Mouse (Mus musculus) layer of hippocampus, postnatal 36 days (tissue): Measurements from ENCODE around the gene Insrr. TPM values are rescaled to one million over a fixed set of nuclear protein-coding genes. Genes with fewer than 3 reads are reported as not detected.
"Not testable (repeated sequence)": the region's sequence is repeated elsewhere in the genome, so short reads cannot be mapped to it uniquely, and the experiment has no call there.

ENCODE experiments used
- DNase-seq, 2 experiments: peaks; one replicate each; pipeline ENCODE4 v3.0.0; 2022
- total RNA-seq, 2 experiments: library from RNA; stranded (reverse); gene quantifications; 2 replicates each; pipeline ENCODE4 v1.2.3; 2021

Insrr gene
- total RNA-seq, 2 experiments from 2014 or later: 0.15 TPM

GRCm38 (mm10) chr3:87779086-87779485, 17.7 kb upstream of the Insrr start:
- no peak for DNase-seq

GRCm38 (mm10) chr3:87783282-87784023, 13.3 kb upstream of the Insrr start:
- no peak for DNase-seq

GRCm38 (mm10) chr3:87785156-87785555, 11.6 kb upstream of the Insrr start:
- no peak for DNase-seq

- DNase-seq: no peak
These were observed 11.0 kb upstream of the Insrr start for GRCm38 (mm10) chr3:87785626-87786214.

- DNase-seq: no peak
These were observed 7.5 kb upstream of the Insrr start for GRCm38 (mm10) chr3:87789248-87789647.

GRCm38 (mm10) chr3:87789768-87790167, 7.0 kb upstream of the Insrr start:
- DNase-seq: no peak

- DNase-seq: no peak
These were observed 1.8 kb upstream of the Insrr start, which contains the start of gene Ntrk1 for GRCm38 (mm10) chr3:87794922-87795325. Ntrk1 (minus strand) TSS chr3:87795162.

GRCm38 (mm10) chr3:87795336-87796277, 1.1 kb upstream of the Insrr start:
- peak; percentile 27 to 34 for DNase-seq

GRCm38 (mm10) chr3:87801681-87802080, 4.9 kb downstream of the Insrr start:
- DNase-seq: no peak

GRCm38 (mm10) chr3:87804038-87804677, 7.4 kb downstream of the Insrr start:
- DNase-seq: no peak

- DNase-seq: no peak
These were observed 12.7 kb downstream of the Insrr start for GRCm38 (mm10) chr3:87809322-87809962.

- no peak for DNase-seq
These were observed 14.5 kb downstream of the Insrr start for GRCm38 (mm10) chr3:87811297-87811696.

- no peak for DNase-seq
These were observed 15.7 kb downstream of the Insrr start for GRCm38 (mm10) chr3:87812413-87812812.

GRCm38 (mm10) chr3:87812873-87813272, 16.1 kb downstream of the Insrr start:
- no peak for DNase-seq

GRCm38 (mm10) chr3:87816166-87816565, 19.4 kb downstream of the Insrr start:
- no peak for DNase-seq

GRCm38 (mm10) chr3:87816646-87817093, 19.9 kb downstream of the Insrr start:
- peak; percentile 51 to 56 for DNase-seq

- no peak for DNase-seq
These were observed 21.5 kb downstream of the Insrr start for GRCm38 (mm10) chr3:87818226-87818625.

GRCm38 (mm10) chr3:87824206-87824605, 27.5 kb downstream of the Insrr start, which contains the start of gene Pear1:
Pear1 (minus strand) TSS chr3:87824306.
- DNase-seq: not testable (repeated sequence)

- DNase-seq: no peak
These were observed 31.7 kb downstream of the Insrr start for GRCm38 (mm10) chr3:87828435-87828834.

GRCm38 (mm10) chr3:87829025-87829424, 32.3 kb downstream of the Insrr start:
- no peak for DNase-seq

GRCm38 (mm10) chr3:87832109-87832859, 35.5 kb downstream of the Insrr start:
- no peak for DNase-seq
